Mouse (Mus musculus): Measurements from ENCODE around the gene 5830473C10Rik. TPM values are rescaled to one million over a fixed set of nuclear protein-coding genes. Genes with fewer than 3 reads are reported as not detected.

The 5830473C10Rik gene
- polyA plus RNA-seq, 1 experiment from 2014 or later, result not detected

GRCm38 (mm10) chr5:90586511-90586910, 25.6 kb downstream of the 5830473C10Rik start:
- DNase-seq (ENCODE audit: low spot score), result no peak
- Histone ChIP-seq H3K36me3 (ENCODE audit: control insufficient read depth, insufficient read depth, low read length) (no peaks in the 10 kb centered on the region), H3K4me3 (ENCODE audit: low read depth, low read length) (no peak overlapping the region), H3K9ac (ENCODE audit: low read length) (no peak overlapping the region), H3K27me3 (ENCODE audit: control insufficient read depth, insufficient read depth, low read length) (no peaks in the 10 kb centered on the region), H3K27ac (ENCODE audit: low read depth, low read length) (no peak overlapping the region), H3K4me1 (ENCODE audit: control insufficient read depth, insufficient read depth, low read length) (no peaks in the 10 kb centered on the region), H3K9me3 (ENCODE audit: control insufficient read depth, low read length) (no peaks in the 10 kb centered on the region), H3K4me2 (ENCODE audit: low read depth) (no peak overlapping the region)
- no peak for ATAC-seq (ENCODE audit: insufficient read depth, low FRiP score, low TSS enrichment)
- 71% methylated on average over 5 of the region's 5 CpGs for WGBS

- ATAC-seq (ENCODE audit: insufficient read depth, low FRiP score, low TSS enrichment) (no peak), DNase-seq (ENCODE audit: low spot score) (no peak)
- Histone ChIP-seq H3K4me3 (ENCODE audit: low read depth, low read length) (no peak overlapping the region), H3K27me3 (ENCODE audit: control insufficient read depth, insufficient read depth, low read length) (no peaks in the 10 kb centered on the region), H3K36me3 (ENCODE audit: control insufficient read depth, insufficient read depth, low read length) (no peaks in the 10 kb centered on the region), H3K27ac (ENCODE audit: low read depth, low read length) (no peak overlapping the region), H3K4me2 (ENCODE audit: low read depth) (no peak overlapping the region), H3K9ac (ENCODE audit: low read length) (no peak overlapping the region), H3K4me1 (ENCODE audit: control insufficient read depth, insufficient read depth, low read length) (no peaks in the 10 kb centered on the region), H3K9me3 (ENCODE audit: control insufficient read depth, low read length) (no peaks in the 10 kb centered on the region)
- 90% methylated on average over 5 of the region's 5 CpGs for WGBS
Measured at GRCm38 (mm10) chr5:90588104-90588503, 27.2 kb downstream of the 5830473C10Rik start.

- H3K27me3 ChIP-seq (ENCODE audit: control insufficient read depth, insufficient read depth, low read length), result no peaks in the 10 kb centered on the region
- DNase-seq (ENCODE audit: low spot score) (peak; percentile 79), ATAC-seq (ENCODE audit: insufficient read depth, low FRiP score, low TSS enrichment) (peak; percentile 40; the same call in 1 of the 2 replicates)
- H3K9me3 ChIP-seq (ENCODE audit: control insufficient read depth, low read length), result no peaks in the 10 kb centered on the region
- H3K27ac ChIP-seq (ENCODE audit: low read depth, low read length), result no peak overlapping the region
- peak overlapping the region; percentile 35 for H3K4me2 ChIP-seq (ENCODE audit: low read depth)
- WGBS, result 24% methylated on average over 25 of the region's 25 CpGs
- H3K9ac ChIP-seq (ENCODE audit: low read length), result no peak overlapping the region
- H3K4me1 ChIP-seq (ENCODE audit: control insufficient read depth, insufficient read depth, low read length), result no peaks in the 10 kb centered on the region
- no peaks in the 10 kb centered on the region for H3K36me3 ChIP-seq (ENCODE audit: control insufficient read depth, insufficient read depth, low read length)
- H3K4me3 ChIP-seq (ENCODE audit: low read depth, low read length), result peak overlapping the region; percentile 21
Measured at GRCm38 (mm10) chr5:90588708-90589595, 28.0 kb downstream of the 5830473C10Rik start.

- ATAC-seq (ENCODE audit: insufficient read depth, low FRiP score, low TSS enrichment) (no peak), DNase-seq (ENCODE audit: low spot score) (no peak)
- Histone ChIP-seq H3K4me2 (ENCODE audit: low read depth) (no peak overlapping the region), H3K9ac (ENCODE audit: low read length) (no peak overlapping the region), H3K4me1 (ENCODE audit: control insufficient read depth, insufficient read depth, low read length) (no peaks in the 10 kb centered on the region), H3K27ac (ENCODE audit: low read depth, low read length) (no peak overlapping the region), H3K4me3 (ENCODE audit: low read depth, low read length) (no peak overlapping the region), H3K36me3 (ENCODE audit: control insufficient read depth, insufficient read depth, low read length) (no peaks in the 10 kb centered on the region), H3K9me3 (ENCODE audit: control insufficient read depth, low read length) (no peaks in the 10 kb centered on the region), H3K27me3 (ENCODE audit: control insufficient read depth, insufficient read depth, low read length) (no peaks in the 10 kb centered on the region)
- 85% methylated on average over 10 of the region's 10 CpGs for WGBS
Measured at GRCm38 (mm10) chr5:90590676-90591075, 29.8 kb downstream of the 5830473C10Rik start.

GRCm38 (mm10) chr5:90591936-90592335, 31.0 kb downstream of the 5830473C10Rik start:
- no peaks in the 10 kb centered on the region for H3K4me1 ChIP-seq (ENCODE audit: control insufficient read depth, insufficient read depth, low read length)
- no peaks in the 10 kb centered on the region for H3K9me3 ChIP-seq (ENCODE audit: control insufficient read depth, low read length)
- H3K4me2 ChIP-seq (ENCODE audit: low read depth), result no peak overlapping the region
- no peaks in the 10 kb centered on the region for H3K36me3 ChIP-seq (ENCODE audit: control insufficient read depth, insufficient read depth, low read length)
- H3K27ac ChIP-seq (ENCODE audit: low read depth, low read length), result no peak overlapping the region
- WGBS, result 89% methylated on average over 6 of the region's 6 CpGs
- no peak overlapping the region for H3K9ac ChIP-seq (ENCODE audit: low read length)
- H3K27me3 ChIP-seq (ENCODE audit: control insufficient read depth, insufficient read depth, low read length), result no peaks in the 10 kb centered on the region
- ATAC-seq (ENCODE audit: insufficient read depth, low FRiP score, low TSS enrichment), result no peak
- DNase-seq (ENCODE audit: low spot score), result no peak
- no peak overlapping the region for H3K4me3 ChIP-seq (ENCODE audit: low read depth, low read length)

GRCm38 (mm10) chr5:90594945-90595344, 34.0 kb downstream of the 5830473C10Rik start:
- Histone ChIP-seq H3K36me3 (ENCODE audit: control insufficient read depth, insufficient read depth, low read length) (no peaks in the 10 kb centered on the region), H3K4me3 (ENCODE audit: low read depth, low read length) (no peak overlapping the region), H3K9ac (ENCODE audit: low read length) (no peak overlapping the region), H3K4me2 (ENCODE audit: low read depth) (no peak overlapping the region), H3K4me1 (ENCODE audit: control insufficient read depth, insufficient read depth, low read length) (no peaks in the 10 kb centered on the region), H3K27me3 (ENCODE audit: control insufficient read depth, insufficient read depth, low read length) (no peaks in the 10 kb centered on the region), H3K27ac (ENCODE audit: low read depth, low read length) (no peak overlapping the region), H3K9me3 (ENCODE audit: control insufficient read depth, low read length) (no peaks in the 10 kb centered on the region)
- no peak for DNase-seq (ENCODE audit: low spot score)
- 91% methylated on average over 13 of the region's 13 CpGs for WGBS
- no peak for ATAC-seq (ENCODE audit: insufficient read depth, low FRiP score, low TSS enrichment)

- Histone ChIP-seq H3K27ac (ENCODE audit: low read depth, low read length) (no peak overlapping the region), H3K9ac (ENCODE audit: low read length) (no peak overlapping the region), H3K9me3 (ENCODE audit: control insufficient read depth, low read length) (no peaks in the 10 kb centered on the region), H3K4me2 (ENCODE audit: low read depth) (no peak overlapping the region), H3K27me3 (ENCODE audit: control insufficient read depth, insufficient read depth, low read length) (no peaks in the 10 kb centered on the region), H3K4me3 (ENCODE audit: low read depth, low read length) (no peak overlapping the region), H3K4me1 (ENCODE audit: control insufficient read depth, insufficient read depth, low read length) (no peaks in the 10 kb centered on the region), H3K36me3 (ENCODE audit: control insufficient read depth, insufficient read depth, low read length) (no peaks in the 10 kb centered on the region)
- WGBS, result 93% methylated on average over 6 of the region's 6 CpGs
- no peak for ATAC-seq (ENCODE audit: insufficient read depth, low FRiP score, low TSS enrichment)
- DNase-seq (ENCODE audit: low spot score), result no peak
Measured at GRCm38 (mm10) chr5:90596155-90596554, 35.2 kb downstream of the 5830473C10Rik start.

- no peak overlapping the region for H3K9ac ChIP-seq (ENCODE audit: low read length)
- no peaks in the 10 kb centered on the region for H3K27me3 ChIP-seq (ENCODE audit: control insufficient read depth, insufficient read depth, low read length)
- WGBS, result 22% methylated on average over 6 of the region's 6 CpGs
- ATAC-seq (ENCODE audit: insufficient read depth, low FRiP score, low TSS enrichment) (no peak), DNase-seq (ENCODE audit: low spot score) (peak; percentile 61)
- H3K4me3 ChIP-seq (ENCODE audit: low read depth, low read length), result no peak overlapping the region
- H3K4me1 ChIP-seq (ENCODE audit: control insufficient read depth, insufficient read depth, low read length), result no peaks in the 10 kb centered on the region
- H3K36me3 ChIP-seq (ENCODE audit: control insufficient read depth, insufficient read depth, low read length), result no peaks in the 10 kb centered on the region
- no peak overlapping the region for H3K27ac ChIP-seq (ENCODE audit: low read depth, low read length)
- H3K4me2 ChIP-seq (ENCODE audit: low read depth), result no peak overlapping the region
- H3K9me3 ChIP-seq (ENCODE audit: control insufficient read depth, low read length), result no peaks in the 10 kb centered on the region
Measured at GRCm38 (mm10) chr5:90601469-90601868, 40.6 kb downstream of the 5830473C10Rik start.

GRCm38 (mm10) chr5:90603407-90603923, 42.6 kb downstream of the 5830473C10Rik start:
- 58% methylated on average over 13 of the region's 13 CpGs for WGBS
- no peaks in the 10 kb centered on the region for H3K36me3 ChIP-seq (ENCODE audit: control insufficient read depth, insufficient read depth, low read length)

More at GRCm38 (mm10) chr5:90603407-90603923, 42.6 kb downstream of the 5830473C10Rik start:
- Histone ChIP-seq H3K9ac (ENCODE audit: low read length) (no peak overlapping the region), H3K4me1 (ENCODE audit: control insufficient read depth, insufficient read depth, low read length) (no peaks in the 10 kb centered on the region), H3K27ac (ENCODE audit: low read depth, low read length) (no peak overlapping the region), H3K27me3 (ENCODE audit: control insufficient read depth, insufficient read depth, low read length) (no peaks in the 10 kb centered on the region), H3K4me3 (ENCODE audit: low read depth, low read length) (no peak overlapping the region), H3K4me2 (ENCODE audit: low read depth) (no peak overlapping the region), H3K9me3 (ENCODE audit: control insufficient read depth, low read length) (no peaks in the 10 kb centered on the region)
- no peak for ATAC-seq (ENCODE audit: insufficient read depth, low FRiP score, low TSS enrichment)
- DNase-seq (ENCODE audit: low spot score), result no peak

Data from neural tube, embryonic 11.5 days (tissue).